Comparison of ENCODE assay signal across 15 mouse cellular contexts in genomic region chr9:15037237-15037636, GRCm38 (mm10). TPM values are rescaled to one million over a fixed set of nuclear protein-coding genes. Genes with fewer than 3 reads are reported as not detected.
DNase-seq lines count a peak whose midpoint lies in the region; ATAC-seq lines count a peak whose summit lies in the region.
"Had no signal": no experiment of that assay in that cellular context is flagged by ENCODE, and none has a peak within 500 bp of the region (broad histone marks: within the 10 kb centered on the region; RNA-seq: fewer than 3 reads in every experiment).

No protein-coding gene starts in this region.

- no peak overlapping the region for H3K4me2 ChIP-seq in kidney, embryonic 15.5 days
- no peak overlapping the region for H3K4me2 ChIP-seq in neural tube, embryonic 11.5 days (ENCODE audit: low read depth)
- H3K4me2 ChIP-seq in neural tube, embryonic 15.5 days = no peak overlapping the region
- no peak overlapping the region for H3K4me2 ChIP-seq in hindbrain, embryonic 13.5 days
- no peak overlapping the region for H3K4me2 ChIP-seq in stomach, embryonic 14.5 days (replicated peaks; ENCODE audit: low read depth, low read length)
- H3K4me2 ChIP-seq: heart, embryonic 13.5 days; hindbrain, embryonic 15.5 days had no signal

- peak; percentile 16; the same call in 1 of the 2 replicates for ATAC-seq in kidney, embryonic 15.5 days (replicated peaks; ENCODE audit: low FRiP score)
- no peak for ATAC-seq in neural tube, embryonic 11.5 days (ENCODE audit: insufficient read depth, low FRiP score, low TSS enrichment)
- ATAC-seq in neural tube, embryonic 15.5 days (ENCODE audit: low FRiP score) = no peak
- ATAC-seq in hindbrain, embryonic 13.5 days (ENCODE audit: low FRiP score) = no peak
- ATAC-seq in stomach, embryonic 14.5 days (ENCODE audit: insufficient number of reproducible peaks, insufficient read depth, low FRiP score, low read depth) = peak; percentile 54

- H3K4me1 ChIP-seq in kidney, embryonic 15.5 days = peaks cover 24% of the 10 kb centered on the region
- H3K4me1 ChIP-seq in neural tube, embryonic 11.5 days (ENCODE audit: control insufficient read depth, insufficient read depth, low read length) = no peaks in the 10 kb centered on the region
- peaks cover 42% of the 10 kb centered on the region for H3K4me1 ChIP-seq in neural tube, embryonic 15.5 days
- peaks cover 55% of the 10 kb centered on the region for H3K4me1 ChIP-seq in hindbrain, embryonic 13.5 days (replicated peaks)
- H3K4me1 ChIP-seq in stomach, embryonic 14.5 days (ENCODE audit: control insufficient read depth, insufficient read depth, low read length) = no peaks in the 10 kb centered on the region

- peak overlapping the region; percentile 75 for H3K27ac ChIP-seq in kidney, embryonic 15.5 days
- 0 out of 2 replicates have a peak overlapping the region, but pooled peaks have one; percentile 23 for H3K27ac ChIP-seq in neural tube, embryonic 11.5 days (ENCODE audit: low read depth, low read length)
- no peak overlapping the region for H3K27ac ChIP-seq in neural tube, embryonic 15.5 days (replicated peaks)
- peak overlapping the region; percentile 55 for H3K27ac ChIP-seq in hindbrain, embryonic 13.5 days
- H3K27ac ChIP-seq in stomach, embryonic 14.5 days (ENCODE audit: low read length) = no peak overlapping the region
- H3K27ac ChIP-seq: heart, embryonic 13.5 days had no signal

- H3K9ac ChIP-seq in kidney, embryonic 15.5 days = no peak overlapping the region
- no peak overlapping the region for H3K9ac ChIP-seq in neural tube, embryonic 11.5 days (ENCODE audit: low read length)
- H3K9ac ChIP-seq in neural tube, embryonic 15.5 days (replicated peaks) = no peak overlapping the region
- no peak overlapping the region for H3K9ac ChIP-seq in hindbrain, embryonic 13.5 days
- H3K9ac ChIP-seq in stomach, embryonic 14.5 days (replicated peaks; ENCODE audit: low read depth, low read length) = no peak overlapping the region
- H3K9ac ChIP-seq: hindbrain, embryonic 15.5 days had no signal

- DNase-seq in kidney, postnatal 4 days = no peak
- DNase-seq in neural tube, embryonic 11.5 days (ENCODE audit: low spot score) = no peak
- no peak for DNase-seq in heart, adult 8-10 months (ENCODE audit: low spot score)
- no peak for DNase-seq in thymus, postnatal 10 days (ENCODE audit: low spot score in 2 of 2)
- DNase-seq: adrenal gland, postnatal 25 days; cerebellum, adult 2 months; kidney, adult 18-20 months; lung, postnatal 14 days; thymus, adult 2 months had no signal

- H3K27me3 ChIP-seq in kidney, embryonic 15.5 days = no peaks in the 10 kb centered on the region
- no peaks in the 10 kb centered on the region for H3K27me3 ChIP-seq in neural tube, embryonic 11.5 days (ENCODE audit: control insufficient read depth, insufficient read depth, low read length)
- H3K27me3 ChIP-seq in neural tube, embryonic 15.5 days (replicated peaks) = no peaks in the 10 kb centered on the region
- H3K27me3 ChIP-seq in hindbrain, embryonic 13.5 days = no peaks in the 10 kb centered on the region
- H3K27me3 ChIP-seq in stomach, embryonic 14.5 days (ENCODE audit: control insufficient read depth, insufficient read depth, low read length) = no peaks in the 10 kb centered on the region
- H3K27me3 ChIP-seq: heart, embryonic 13.5 days; hindbrain, embryonic 15.5 days had no signal

- H3K9me3 ChIP-seq in kidney, embryonic 15.5 days (replicated peaks) = no peaks in the 10 kb centered on the region
- no peaks in the 10 kb centered on the region for H3K9me3 ChIP-seq in neural tube, embryonic 11.5 days (ENCODE audit: control insufficient read depth, low read length)
- H3K9me3 ChIP-seq in neural tube, embryonic 15.5 days (replicated peaks) = no peaks in the 10 kb centered on the region
- no peaks in the 10 kb centered on the region for H3K9me3 ChIP-seq in hindbrain, embryonic 13.5 days
- H3K9me3 ChIP-seq in stomach, embryonic 14.5 days (ENCODE audit: control insufficient read depth, low read depth, low read length) = no peaks in the 10 kb centered on the region
- H3K9me3 ChIP-seq: heart, embryonic 13.5 days; hindbrain, embryonic 15.5 days had no signal

- no peak overlapping the region for H3K4me3 ChIP-seq in kidney, embryonic 15.5 days (replicated peaks)
- no peak overlapping the region for H3K4me3 ChIP-seq in neural tube, embryonic 11.5 days (ENCODE audit: low read depth, low read length)
- H3K4me3 ChIP-seq in neural tube, embryonic 15.5 days (replicated peaks) = no peak overlapping the region
- H3K4me3 ChIP-seq in hindbrain, embryonic 13.5 days = no peak overlapping the region
- no peak overlapping the region for H3K4me3 ChIP-seq in stomach, embryonic 14.5 days (ENCODE audit: low read depth, low read length)
- H3K4me3 ChIP-seq: heart, embryonic 13.5 days; hindbrain, embryonic 15.5 days had no signal

- H3K36me3 ChIP-seq in kidney, embryonic 15.5 days = 0 out of 2 replicates have a peak, but pooled peaks cover 6% of the 10 kb centered on the region
- no peaks in the 10 kb centered on the region for H3K36me3 ChIP-seq in neural tube, embryonic 11.5 days (ENCODE audit: control insufficient read depth, insufficient read depth, low read length)
- H3K36me3 ChIP-seq in neural tube, embryonic 15.5 days = peaks cover 3% of the 10 kb centered on the region; the same call in 1 of the 2 replicates
- H3K36me3 ChIP-seq in hindbrain, embryonic 13.5 days = peaks cover 11% of the 10 kb centered on the region; the same call in 1 of the 2 replicates
- no peaks in the 10 kb centered on the region for H3K36me3 ChIP-seq in stomach, embryonic 14.5 days (ENCODE audit: control insufficient read depth, insufficient read depth, low read length)
- H3K36me3 ChIP-seq: heart, embryonic 13.5 days; hindbrain, embryonic 15.5 days had no signal

RNA-seq across cellular contexts. Expression of gene Panx1, which starts 8.0 kb away (rescaled TPM):
- polyA plus RNA-seq in kidney, embryonic 15.5 days (2015; fragmentation: Nextera tagmentation; extraction: Ambion mirVana) = 45.7 and 48.0 TPM in 2 replicates
- 112 and 118 TPM in 2 replicates for polyA plus RNA-seq in neural tube, embryonic 11.5 days (2014; fragmentation: Nextera tagmentation; extraction: Ambion mirVana)
- polyA plus RNA-seq in neural tube, embryonic 15.5 days (2015; fragmentation: Nextera tagmentation; extraction: Ambion mirVana) = 138 and 164 TPM in 2 replicates
- polyA plus RNA-seq in hindbrain, embryonic 13.5 days (2015; fragmentation: Nextera tagmentation; extraction: Ambion mirVana) = 148 and 152 TPM in 2 replicates
- 51.7 TPM in 2 replicates for polyA plus RNA-seq in stomach, embryonic 14.5 days (2014; fragmentation: Nextera tagmentation; extraction: Ambion mirVana)
- total RNA-seq in heart, adult 8-10 months (2022) = 1 to 10 TPM; 4.3 to 5.7 (median 4.4) TPM

Comparison
In these comparisons a context has a peak if more than half of its experiments do, and no peak if none do; other contexts are left out.
1. H3K27ac ChIP-seq: peak in kidney, embryonic 15.5 days (single experiment), neural tube, embryonic 11.5 days (single experiment) and hindbrain, embryonic 13.5 days (single experiment); none in neural tube, embryonic 15.5 days (single experiment) and stomach, embryonic 14.5 days (single experiment).
2. ATAC-seq: peak in kidney, embryonic 15.5 days (single experiment) and stomach, embryonic 14.5 days (single experiment); none in neural tube, embryonic 11.5 days (single experiment), neural tube, embryonic 15.5 days (single experiment) and hindbrain, embryonic 13.5 days (single experiment).